Mouse (Mus musculus): Measurements from ENCODE around the gene Natd1. TPM values are rescaled to one million over a fixed set of nuclear protein-coding genes. Genes with fewer than 3 reads are reported as not detected.

Natd1 gene
- polyA plus RNA-seq, 1 experiment: 13.2 TPM

GRCm38 (mm10) chr11:60939487-60939886 lies 24.9 kb upstream of the Natd1 start:
- TF ChIP-seq POLR2A (IDR thresholded peaks at IDR 0.05; ENCODE audit: low read depth, low read length) (no peak), CTCF (IDR thresholded peaks at IDR 0.05; ENCODE audit: extremely low read depth, insufficient read length, insufficient replicate concordance, low read depth, low read length) (no peak)
- no peaks in the 10 kb centered on the region for H3K27me3 ChIP-seq (ENCODE audit: control insufficient read depth, insufficient read depth, low read length)
- H3K4me1 ChIP-seq (ENCODE audit: control insufficient read depth, insufficient read depth, insufficient read length, low read length): peaks cover 39% of the 10 kb centered on the region
- H3K36me3 ChIP-seq (ENCODE audit: control insufficient read depth, insufficient read depth, low read length): peaks cover 33% of the 10 kb centered on the region
- 74% methylated on average over 3 of the region's 3 CpGs for WGBS
- no peak overlapping the region for H3K4me3 ChIP-seq (ENCODE audit: low read depth, low read length)
- H3K27ac ChIP-seq (ENCODE audit: insufficient read depth, low read depth, low read length): no peak overlapping the region

- TF ChIP-seq CTCF (IDR thresholded peaks at IDR 0.05; ENCODE audit: extremely low read depth, insufficient read length, insufficient replicate concordance, low read depth, low read length) (no peak), POLR2A (IDR thresholded peaks at IDR 0.05; ENCODE audit: low read depth, low read length) (no peak)
- H3K27ac ChIP-seq (ENCODE audit: insufficient read depth, low read depth, low read length): no peak overlapping the region
- no peak overlapping the region for H3K4me3 ChIP-seq (ENCODE audit: low read depth, low read length)
- WGBS: 38% methylated on average over 3 of the region's 3 CpGs
- H3K4me1 ChIP-seq (ENCODE audit: control insufficient read depth, insufficient read depth, insufficient read length, low read length): peaks cover 50% of the 10 kb centered on the region
- H3K27me3 ChIP-seq (ENCODE audit: control insufficient read depth, insufficient read depth, low read length): no peaks in the 10 kb centered on the region
- H3K36me3 ChIP-seq (ENCODE audit: control insufficient read depth, insufficient read depth, low read length): peaks cover 15% of the 10 kb centered on the region
These were observed 23.1 kb upstream of the Natd1 start for GRCm38 (mm10) chr11:60937611-60938010.

- TF ChIP-seq POLR2A (IDR thresholded peaks at IDR 0.05; ENCODE audit: low read depth, low read length) (no peak), CTCF (IDR thresholded peaks at IDR 0.05; ENCODE audit: extremely low read depth, insufficient read length, insufficient replicate concordance, low read depth, low read length) (no peak)
- H3K4me3 ChIP-seq (ENCODE audit: low read depth, low read length): peak overlapping the region; percentile 50; the same call in 1 of the 2 replicates
- 50% methylated on average over 4 of the region's 4 CpGs for WGBS
- peaks cover 52% of the 10 kb centered on the region for H3K4me1 ChIP-seq (ENCODE audit: control insufficient read depth, insufficient read depth, insufficient read length, low read length)
- no peaks in the 10 kb centered on the region for H3K27me3 ChIP-seq (ENCODE audit: control insufficient read depth, insufficient read depth, low read length)
- H3K36me3 ChIP-seq (ENCODE audit: control insufficient read depth, insufficient read depth, low read length): peaks cover 6% of the 10 kb centered on the region
- peak overlapping the region; percentile 98 for H3K27ac ChIP-seq (ENCODE audit: insufficient read depth, low read depth, low read length)
These were observed 21.4 kb upstream of the Natd1 start for GRCm38 (mm10) chr11:60935975-60936373.

- 15% methylated on average over 7 of the region's 7 CpGs for WGBS
- Histone ChIP-seq H3K4me3 (ENCODE audit: low read depth, low read length) (peak overlapping the region; percentile 50), H3K4me1 (ENCODE audit: control insufficient read depth, insufficient read depth, insufficient read length, low read length) (peaks cover 56% of the 10 kb centered on the region), H3K27me3 (ENCODE audit: control insufficient read depth, insufficient read depth, low read length) (no peaks in the 10 kb centered on the region), H3K27ac (ENCODE audit: insufficient read depth, low read depth, low read length) (peak overlapping the region; percentile 98), H3K36me3 (ENCODE audit: control insufficient read depth, insufficient read depth, low read length) (peaks cover 3% of the 10 kb centered on the region)
- TF ChIP-seq POLR2A (IDR thresholded peaks at IDR 0.05; ENCODE audit: low read depth, low read length): no peak
- no peak for TF ChIP-seq CTCF (IDR thresholded peaks at IDR 0.05; ENCODE audit: extremely low read depth, insufficient read length, insufficient replicate concordance, low read depth, low read length)
These were observed 20.9 kb upstream of the Natd1 start for GRCm38 (mm10) chr11:60935326-60935974.

- Histone ChIP-seq H3K27ac (ENCODE audit: insufficient read depth, low read depth, low read length) (peak overlapping the region; percentile 98), H3K4me1 (ENCODE audit: control insufficient read depth, insufficient read depth, insufficient read length, low read length) (peaks cover 60% of the 10 kb centered on the region)
- TF ChIP-seq POLR2A (IDR thresholded peaks at IDR 0.05; ENCODE audit: low read depth, low read length): no peak
- TF ChIP-seq CTCF (IDR thresholded peaks at IDR 0.05; ENCODE audit: extremely low read depth, insufficient read length, insufficient replicate concordance, low read depth, low read length): no peak
These were observed 20.2 kb upstream of the Natd1 start for GRCm38 (mm10) chr11:60934795-60935194.

GRCm38 (mm10) chr11:60933178-60933930 lies 18.8 kb upstream of the Natd1 start:
- Histone ChIP-seq H3K36me3 (ENCODE audit: control insufficient read depth, insufficient read depth, low read length) (no peaks in the 10 kb centered on the region), H3K27ac (ENCODE audit: insufficient read depth, low read depth, low read length) (peak overlapping the region; percentile 83), H3K4me1 (ENCODE audit: control insufficient read depth, insufficient read depth, insufficient read length, low read length) (peaks cover 52% of the 10 kb centered on the region), H3K4me3 (ENCODE audit: low read depth, low read length) (peak overlapping the region; percentile 58), H3K27me3 (ENCODE audit: control insufficient read depth, insufficient read depth, low read length) (no peaks in the 10 kb centered on the region)
- 42% methylated on average over 10 of the region's 10 CpGs for WGBS
- TF ChIP-seq CTCF (IDR thresholded peaks at IDR 0.05; ENCODE audit: extremely low read depth, insufficient read length, insufficient replicate concordance, low read depth, low read length) (no peak), POLR2A (IDR thresholded peaks at IDR 0.05; ENCODE audit: low read depth, low read length) (no peak)

More at GRCm38 (mm10) chr11:60934795-60935194, 20.2 kb upstream of the Natd1 start:
- peak overlapping the region; percentile 50 for H3K4me3 ChIP-seq (ENCODE audit: low read depth, low read length)
- no peaks in the 10 kb centered on the region for H3K27me3 ChIP-seq (ENCODE audit: control insufficient read depth, insufficient read depth, low read length)
- WGBS: 22% methylated on average over 2 of the region's 2 CpGs
- no peaks in the 10 kb centered on the region; the same call in none of the 2 replicates for H3K36me3 ChIP-seq (ENCODE audit: control insufficient read depth, insufficient read depth, low read length)

GRCm38 (mm10) chr11:60932503-60933020 lies 18.0 kb upstream of the Natd1 start:
- Histone ChIP-seq H3K27ac (ENCODE audit: insufficient read depth, low read depth, low read length) (peak overlapping the region; percentile 83), H3K36me3 (ENCODE audit: control insufficient read depth, insufficient read depth, low read length) (no peaks in the 10 kb centered on the region), H3K4me3 (ENCODE audit: low read depth, low read length) (peak overlapping the region; percentile 86), H3K4me1 (ENCODE audit: control insufficient read depth, insufficient read depth, insufficient read length, low read length) (peaks cover 44% of the 10 kb centered on the region), H3K27me3 (ENCODE audit: control insufficient read depth, insufficient read depth, low read length) (no peaks in the 10 kb centered on the region)
- WGBS: 0% methylated on average over 7 of the region's 7 CpGs
- TF ChIP-seq CTCF (IDR thresholded peaks at IDR 0.05; ENCODE audit: extremely low read depth, insufficient read length, insufficient replicate concordance, low read depth, low read length): peak; percentile 6; the same call in 1 of the 2 replicates
- no peak for TF ChIP-seq POLR2A (IDR thresholded peaks at IDR 0.05; ENCODE audit: low read depth, low read length)

All from small intestine, adult 2 months (tissue).